Mouse (Mus musculus) heart, postnatal 36 days (tissue): ENCODE results near the gene Ankrd63. TPM values are rescaled to one million over a fixed set of nuclear protein-coding genes. Genes with fewer than 3 reads are reported as not detected.
A peak's percentile ranks its signal among the peaks of the same experiment; 100 is the strongest.

Experiments
- DNase-seq, 2 experiments: peaks; one replicate each; pipeline ENCODE4 v3.0.0; 2021 to 2022
- intact Hi-C: fragments of 180-260 bp; cut with DNase I; formaldehyde crosslinking; loops from one replicate; pipeline ENCODE4 v1.15.1; 2025
- total RNA-seq, 2 experiments: library from RNA; stranded (reverse); gene quantifications; 2 replicates each; pipeline ENCODE4 v1.2.3; 2021

Gene Ankrd63
- 1 to 10 TPM; 1.4 to 2.5 TPM for total RNA-seq

GRCm38 (mm10) chr2:118703913-118704730 is at the start of gene Ankrd63:
Gene Ankrd63, minus strand, starts transcription at chr2:118703963.
- DNase-seq, result peak in 1 of 2 experiments; percentile 31
- intact Hi-C loops, result no loop called here

- no peak for DNase-seq
- intact Hi-C loops, result no loop called here
Measured at GRCm38 (mm10) chr2:118752792-118753108, 49.0 kb upstream of the Ankrd63 start.

DNA sequence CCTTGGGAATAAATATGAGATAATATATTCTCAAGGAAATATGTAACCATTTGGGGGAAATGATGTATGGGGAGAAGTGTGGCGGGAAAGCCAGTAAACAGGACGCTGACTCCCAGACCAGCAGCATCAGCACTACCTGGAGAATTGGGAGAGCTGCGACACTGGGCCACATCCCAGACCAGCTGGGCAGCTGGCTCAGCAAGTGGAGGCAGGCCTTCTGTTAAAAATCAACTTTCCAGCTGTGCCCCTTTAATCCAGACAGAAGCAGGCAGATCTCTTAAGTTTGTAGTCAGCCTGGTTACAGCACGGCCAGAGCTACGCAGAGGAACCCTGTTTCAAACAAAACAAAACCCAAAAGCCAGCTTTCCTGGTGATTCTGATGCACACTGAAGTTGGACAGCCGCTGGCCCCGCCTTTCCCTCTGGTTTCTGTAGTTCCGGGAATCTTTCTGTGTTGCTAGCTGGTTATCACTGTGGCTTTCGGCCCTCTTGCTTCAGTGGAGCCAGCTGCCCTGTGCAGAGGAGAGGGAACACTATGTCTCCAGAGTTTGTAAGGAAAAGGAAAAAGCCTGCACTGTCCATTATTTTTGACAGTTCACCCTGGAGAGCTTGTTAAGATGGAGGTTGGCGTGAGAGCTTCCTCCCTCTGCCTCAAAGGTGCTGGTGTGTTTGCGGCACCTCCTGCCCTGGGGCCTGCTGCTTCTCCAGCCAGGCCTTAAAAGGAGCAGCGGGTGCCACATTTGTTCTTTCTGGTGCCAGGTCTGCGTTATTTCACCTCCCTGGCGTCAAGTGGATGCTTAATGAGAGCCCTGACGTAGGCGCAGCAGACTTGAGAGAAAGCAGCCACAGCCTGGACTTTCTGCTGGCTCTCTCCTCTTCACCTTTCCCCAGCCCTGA is 48.4 kb upstream of the Ankrd63 start:
- DNase-seq, result no peak
- intact Hi-C loops, result no loop called here

- peak; percentile 57 to 66 for DNase-seq
- intact Hi-C loops, result no loop called here
Measured at GRCm38 (mm10) chr2:118750476-118750875, 46.7 kb upstream of the Ankrd63 start.

DNA sequence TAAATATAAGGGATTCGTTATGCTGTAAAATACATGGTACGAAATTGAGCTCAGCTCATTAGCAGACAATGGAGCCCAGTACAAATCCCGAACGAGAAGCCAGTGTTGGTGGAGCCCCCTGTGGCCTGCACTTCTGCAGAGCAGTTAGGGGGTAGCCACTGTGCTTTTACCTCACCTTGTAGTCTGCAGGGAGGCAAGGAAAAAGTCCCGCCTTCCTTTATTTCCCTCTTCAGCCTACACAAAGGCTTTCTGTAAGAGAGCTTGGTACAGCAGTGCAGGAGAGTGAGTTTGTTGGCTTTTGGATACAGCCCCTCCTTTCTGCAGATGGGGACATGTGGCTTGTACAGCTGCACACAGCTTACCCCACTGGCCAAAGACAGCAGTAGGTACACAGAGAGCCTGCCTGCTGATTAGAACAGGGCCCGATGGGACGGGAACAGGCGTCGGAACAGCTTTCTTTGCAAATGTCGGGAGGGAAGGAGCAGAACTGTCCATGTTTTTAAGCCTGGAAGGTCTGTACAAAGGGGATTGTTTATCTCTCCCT is 45.6 kb upstream of the Ankrd63 start:
- intact Hi-C loops, result loop anchor here (5.0 kb wide), 2 partner anchors 202 to 798 kb away; partner anchors contain the start of genes Bmf, Chp1 and Exd1
- no peak for DNase-seq

- peak; percentile 49 to 50 for DNase-seq
- intact Hi-C loops, result loop anchor here (5.0 kb wide), 2 partner anchors 200 to 800 kb away; partner anchors contain the start of genes Bmf, Chp1 and Exd1
Measured at GRCm38 (mm10) chr2:118747301-118747960, 43.7 kb upstream of the Ankrd63 start.

- DNase-seq, result peak; percentile 45 to 64
- intact Hi-C loops, result loop anchor here (1.0 to 5.0 kb wide), 3 partner anchors 15 to 801 kb away; partner anchors contain the start of genes Bmf, Chp1 and Exd1
Measured at GRCm38 (mm10) chr2:118745915-118746901, 42.4 kb upstream of the Ankrd63 start.

GRCm38 (mm10) chr2:118745232-118745884 is 41.6 kb upstream of the Ankrd63 start, which contains the start of gene Inafm2:
Gene Inafm2, plus strand, starts transcription at chr2:118745758.
- intact Hi-C loops, result loop anchor here (1.0 to 5.0 kb wide), 3 partner anchors 16 to 802 kb away; partner anchors contain the start of genes Bmf, Chp1 and Exd1
- peak; percentile 89 to 94 for DNase-seq

DNA sequence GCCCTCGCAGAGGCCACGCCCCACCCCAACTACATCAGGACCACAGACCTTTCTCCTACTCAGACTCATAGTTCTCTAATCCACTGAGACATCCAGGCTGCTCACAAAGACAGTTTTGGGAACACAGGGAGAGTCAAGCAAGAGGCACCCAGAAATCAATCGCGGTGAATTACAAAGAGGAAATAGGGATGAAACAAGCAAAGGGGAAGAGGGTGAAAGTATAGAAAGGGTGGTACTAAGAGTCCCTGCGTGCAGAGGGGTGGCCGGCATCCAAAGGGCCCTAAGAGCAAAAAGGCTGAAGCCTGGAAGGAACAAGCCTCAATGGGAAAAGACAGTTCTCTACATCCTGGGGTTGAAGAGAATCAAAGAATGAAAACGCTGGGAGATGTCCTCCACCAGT is 40.9 kb upstream of the Ankrd63 start:
- intact Hi-C loops, result loop anchor here (1.0 to 5.0 kb wide), 3 partner anchors 17 to 803 kb away; partner anchors contain the start of genes Bmf, Chp1 and Exd1
- DNase-seq, result no peak

DNA sequence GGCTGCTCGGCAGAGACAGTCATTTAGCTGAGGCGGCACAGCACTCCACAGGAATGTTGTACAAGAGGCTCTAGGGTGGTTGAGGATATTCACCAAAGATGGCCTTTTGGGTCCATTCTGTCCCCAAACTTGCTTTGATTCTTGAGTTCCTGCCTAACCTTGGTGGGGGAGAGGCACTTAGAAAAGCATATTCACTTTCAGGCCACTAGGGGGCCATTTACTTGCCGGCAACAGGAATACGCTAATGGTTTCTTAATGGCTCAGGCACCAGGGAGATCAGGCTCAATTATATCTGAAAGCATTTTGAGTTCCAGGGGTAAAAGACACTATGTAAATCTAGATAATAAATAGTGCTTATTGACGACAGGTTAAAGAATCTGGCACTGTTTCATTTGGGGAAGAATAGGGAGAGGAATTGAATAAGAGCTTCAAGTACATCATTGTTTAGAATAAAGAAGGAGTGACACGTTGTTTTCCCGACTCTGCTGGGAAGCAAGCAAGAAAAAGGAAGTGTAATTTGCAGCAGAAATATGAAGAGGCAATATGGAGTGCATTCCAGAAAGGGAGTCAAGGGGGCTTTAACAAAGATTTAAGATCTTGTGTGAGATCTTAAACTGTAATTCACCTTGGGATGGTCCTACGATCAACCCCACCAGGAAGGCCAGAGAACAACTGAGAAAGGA is 39.6 kb upstream of the Ankrd63 start:
- intact Hi-C loops, result loop anchor here (1.0 kb wide), 2 partner anchors 36 to 140 kb away; partner anchors contain the start of gene Disp2
- DNase-seq, result peak in 1 of 2 experiments; percentile 24

DNA sequence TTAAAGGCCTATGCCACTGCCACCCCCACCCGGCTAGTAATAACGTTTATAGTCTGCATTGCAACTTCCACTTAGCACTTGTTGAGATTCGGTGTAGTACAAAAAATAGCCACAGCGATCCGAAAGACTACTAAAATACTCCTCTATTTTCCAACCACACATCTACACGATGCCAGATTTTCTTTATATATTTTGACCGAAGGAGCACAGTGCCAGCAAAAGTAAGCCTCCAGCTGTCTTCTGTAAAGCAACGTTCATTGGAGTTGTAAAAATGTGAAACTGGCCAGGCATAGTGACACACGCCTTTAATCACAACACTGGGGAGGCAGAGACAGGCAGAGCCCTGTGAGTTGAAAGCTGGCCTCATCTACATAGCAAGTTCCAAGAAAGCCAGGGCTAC is 37.4 kb upstream of the Ankrd63 start:
- no peak for DNase-seq
- intact Hi-C loops, result no loop called here

DNA sequence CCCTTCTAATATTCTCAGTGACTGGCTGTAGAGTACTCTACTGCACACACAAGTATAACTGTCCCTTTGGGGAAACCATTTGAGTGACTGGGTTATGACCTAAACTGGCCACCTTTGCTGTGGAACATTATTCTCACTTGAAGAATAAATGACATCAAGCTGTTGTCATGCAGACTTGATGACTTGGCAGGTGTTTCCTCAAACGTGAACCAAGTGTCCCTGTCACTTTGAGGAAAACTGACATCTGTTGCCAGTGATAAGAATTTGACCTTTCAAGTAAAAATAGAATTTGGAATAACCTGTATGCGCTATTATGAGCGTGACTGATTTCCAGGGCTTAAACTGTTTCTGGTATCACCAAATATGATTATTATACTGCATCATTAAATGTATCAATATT is 36.6 kb upstream of the Ankrd63 start:
- intact Hi-C loops, result no loop called here
- DNase-seq, result no peak

DNA sequence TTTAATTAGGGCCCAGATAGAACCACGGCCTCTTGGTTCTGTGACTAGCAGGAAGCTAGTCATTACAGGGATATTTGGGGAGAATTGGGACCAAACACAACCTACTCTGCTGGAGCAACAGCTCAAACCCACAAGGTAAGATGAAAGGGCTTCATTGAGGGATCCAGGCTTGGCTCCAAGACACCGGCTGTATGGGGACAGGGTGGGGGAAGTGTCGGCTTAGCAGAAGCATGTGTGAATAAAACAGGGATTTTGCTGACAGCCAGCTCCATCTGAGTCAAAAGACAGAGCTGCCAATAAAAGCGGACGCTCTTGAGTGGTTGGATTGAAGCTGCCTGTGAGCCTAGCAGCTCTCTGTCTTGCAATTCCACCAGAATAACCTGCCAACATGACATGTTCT is 29.6 kb upstream of the Ankrd63 start:
- no peak for DNase-seq
- intact Hi-C loops, result no loop called here

- DNase-seq, result no peak
- intact Hi-C loops, result no loop called here
Measured at GRCm38 (mm10) chr2:118731981-118732380, 28.2 kb upstream of the Ankrd63 start.

GRCm38 (mm10) chr2:118730622-118730915 is 26.8 kb upstream of the Ankrd63 start:
- DNase-seq, result peak; percentile 76 to 79
- intact Hi-C loops, result loop anchor here (1.0 kb wide), 2 partner anchors 30 to 92 kb away; no protein-coding TSS in a partner anchor

DNA sequence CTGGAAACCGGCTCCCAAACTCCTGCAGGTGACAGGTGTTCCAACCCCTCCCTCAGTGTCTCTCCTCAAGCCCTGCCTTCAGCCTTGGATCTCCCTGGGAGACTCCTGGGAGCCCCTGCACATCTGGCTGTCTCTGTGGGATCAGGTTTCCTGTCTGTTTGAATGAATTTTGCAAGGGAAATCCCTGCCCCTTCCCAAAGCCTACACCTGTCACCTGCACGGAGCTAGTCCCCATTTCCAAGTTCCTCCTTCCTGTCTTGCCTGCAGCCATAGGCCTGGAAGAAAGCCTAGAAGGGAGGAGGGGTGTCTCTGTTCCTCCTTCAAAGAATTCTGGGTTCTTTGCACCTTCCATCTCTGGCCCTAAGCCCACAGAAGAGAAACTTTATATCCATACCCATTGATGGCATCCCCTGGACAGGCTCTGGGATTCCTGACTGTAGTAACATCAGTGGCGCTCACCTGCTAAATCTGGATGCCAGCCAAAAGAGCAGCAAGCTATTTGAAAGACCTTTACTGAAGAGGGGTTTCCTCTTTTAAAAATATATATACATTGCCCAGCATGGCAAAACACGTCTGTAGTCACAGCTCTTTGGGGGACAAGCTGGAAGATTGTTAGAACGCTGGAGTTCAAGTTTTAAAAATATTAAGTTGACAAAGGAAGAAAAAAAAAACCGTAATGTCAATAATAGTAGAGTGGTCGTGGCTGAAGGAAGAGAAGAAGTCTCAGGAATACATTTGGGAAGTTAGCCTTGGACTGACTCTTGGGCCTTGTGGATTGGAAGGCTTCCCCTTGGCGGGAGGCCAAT is 26.3 kb upstream of the Ankrd63 start:
- intact Hi-C loops, result loop anchor here (1.0 kb wide), 2 partner anchors 30 to 92 kb away; no protein-coding TSS in a partner anchor
- no peak for DNase-seq

- intact Hi-C loops, result no loop called here
- no peak for DNase-seq
Measured at GRCm38 (mm10) chr2:118729194-118729593, 25.4 kb upstream of the Ankrd63 start.
